Mouse (Mus musculus) stomach, postnatal 0 days (tissue): ENCODE measurements around the gene Gart. TPM values are rescaled to one million over a fixed set of nuclear protein-coding genes. Genes with fewer than 3 reads are reported as not detected.

ENCODE experiments used
- ATAC-seq: fragments of 200-750 bp; cut with Nextera tagmentation; 2 replicates; pipeline ENCODE4 v1.8.0; 2017; ENCODE audit not compliant: low FRiP score, low TSS enrichment
- DNase-seq: peaks from one replicate; pipeline ENCODE4 v3.0.0-alpha.2; 2016; ENCODE audit warnings: low spot score
- H3K27ac ChIP-seq: fragments of 300-500 bp; sonication (generic); replicated peaks from 2 replicates; pipeline ENCODE4 v1.5.1; 2014; ENCODE audit warnings: mild to moderate bottlenecking, control low read depth
- H3K27me3 ChIP-seq: fragments of 300-500 bp; sonication (generic); 2 replicates; pipeline ENCODE4 v1.6.1; 2014; ENCODE audit warnings: low read length; ENCODE audit not compliant: control insufficient read depth, insufficient read depth
- H3K36me3 ChIP-seq: fragments of 300-500 bp; sonication (generic); 2 replicates; pipeline ENCODE4 v1.6.1; 2014; ENCODE audit warnings: low read length, mixed read lengths; ENCODE audit not compliant: control insufficient read depth, insufficient read depth
- H3K4me1 ChIP-seq: fragments of 300-500 bp; sonication (generic); replicated peaks from 2 replicates; pipeline ENCODE4 v1.6.1; 2014; ENCODE audit warnings: antibody characterized with exemption; ENCODE audit not compliant: control insufficient read depth, insufficient read depth
- H3K4me2 ChIP-seq: fragments of 300-500 bp; sonication (generic); replicated peaks from 2 replicates; pipeline ENCODE4 v1.6.1; 2014; ENCODE audit warnings: low read depth, mild to moderate bottlenecking, control low read depth, moderate library complexity
- H3K4me3 ChIP-seq: fragments of 300-500 bp; sonication (generic); 2 replicates; pipeline ENCODE4 v1.5.1; 2014; ENCODE audit warnings: low read depth, low read length, control low read depth
- H3K9ac ChIP-seq: fragments of 300-500 bp; sonication (generic); 2 replicates; pipeline ENCODE4 v1.6.1; 2014; ENCODE audit warnings: mild to moderate bottlenecking, low read length, control low read depth, mixed read lengths
- H3K9me3 ChIP-seq: fragments of 300-500 bp; sonication (generic); 2 replicates; pipeline ENCODE4 v1.6.1; 2016; ENCODE audit warnings: low read length; ENCODE audit not compliant: control insufficient read depth
- CTCF ChIP-seq: IDR thresholded peaks from 2 replicates; pipeline ENCODE4 v1.5.1; 2016; ENCODE audit warnings: antibody characterized with exemption, low read depth, mild to moderate bottlenecking, moderate library complexity
- EP300 ChIP-seq: optimal IDR thresholded peaks from 2 replicates; pipeline ENCODE3; 2016; ENCODE audit warnings: antibody characterized with exemption
- WGBS: fragments of 180-500 bp; shearing (Covaris S2); extraction: QIAGEN DNeasy Blood & Tissue Kit; methylation state at CpG from one replicate; pipeline ENCODE4 v1.1.7; 2014; 5-methylcytosine and 5-hydroxymethylcytosine counted together
- polyA plus RNA-seq: library from polyadenylated mRNA; unstranded; fragments of >200 nt; fragmentation: Nextera tagmentation; extraction: Ambion mirVana; gene quantifications from 2 replicates; pipeline ENCODE4 v1.2.1, GENCODE M21; 2015

Gene Gart
- polyA plus RNA-seq, 1 experiment from 2014 or later = 36.4 TPM

DNA sequence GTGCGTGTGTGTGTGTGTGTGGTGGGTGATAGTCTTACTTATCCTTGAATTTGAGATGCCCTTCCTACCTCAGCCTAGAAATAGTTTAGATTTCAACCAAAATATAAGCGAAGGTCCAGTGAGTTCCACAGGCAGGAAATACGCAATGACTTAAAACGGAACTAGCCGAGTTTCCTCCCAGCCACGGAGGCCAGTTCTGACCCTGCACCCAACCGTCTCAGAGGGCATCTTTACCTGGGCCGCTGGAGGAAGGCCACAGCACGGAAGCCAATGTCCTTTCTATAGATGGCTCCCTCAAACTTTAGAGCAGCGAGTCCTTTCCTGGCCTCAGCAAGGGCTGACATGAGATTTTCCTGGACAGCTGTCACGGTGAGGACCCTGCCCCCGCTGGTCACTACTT lies 13.1 kb downstream of the Gart start:
- 86% methylated on average over 12 of the region's 12 CpGs for WGBS

DNA sequence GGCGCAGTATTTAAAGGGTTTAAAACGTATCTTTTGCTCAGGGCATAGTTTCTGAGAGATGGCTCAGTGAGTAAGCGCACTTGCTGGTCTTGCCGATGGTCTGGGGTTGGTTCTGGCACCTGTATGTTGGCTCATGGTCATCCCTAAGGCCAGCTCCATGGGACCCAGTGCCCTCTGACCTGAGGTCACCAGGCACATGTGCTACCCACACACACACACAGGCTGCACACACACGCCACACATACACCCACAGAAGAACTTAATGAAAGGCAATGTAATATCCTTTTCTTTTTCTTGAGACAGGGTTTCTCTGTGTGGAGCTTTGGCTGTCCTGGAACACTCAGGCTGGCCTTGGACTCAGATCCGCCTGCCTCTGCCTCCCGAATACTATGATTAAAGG lies 13.8 kb downstream of the Gart start:
- Histone ChIP-seq H3K4me1 (no peaks in the 10 kb centered on the region), H3K36me3 (peaks cover 37% of the 10 kb centered on the region), H3K9me3 (no peaks in the 10 kb centered on the region), H3K27ac (no peak overlapping the region), H3K4me3 (no peak overlapping the region), H3K4me2 (no peak overlapping the region), H3K27me3 (no peaks in the 10 kb centered on the region), H3K9ac (no peak overlapping the region)
- no peak for TF ChIP-seq EP300
- TF ChIP-seq CTCF = no peak
- ATAC-seq = no peak
- DNase-seq = no peak
- WGBS = 92% methylated on average over 7 of the region's 7 CpGs

More for the DNA sequence above, 13.1 kb downstream of the Gart start:
- Histone ChIP-seq H3K4me2 (no peak overlapping the region), H3K4me3 (no peak overlapping the region), H3K27ac (no peak overlapping the region), H3K9ac (no peak overlapping the region), H3K36me3 (peaks cover 35% of the 10 kb centered on the region), H3K9me3 (no peaks in the 10 kb centered on the region), H3K4me1 (no peaks in the 10 kb centered on the region), H3K27me3 (no peaks in the 10 kb centered on the region)
- TF ChIP-seq EP300 = no peak
- no peak for TF ChIP-seq CTCF
- ATAC-seq (no peak), DNase-seq (no peak)

DNA sequence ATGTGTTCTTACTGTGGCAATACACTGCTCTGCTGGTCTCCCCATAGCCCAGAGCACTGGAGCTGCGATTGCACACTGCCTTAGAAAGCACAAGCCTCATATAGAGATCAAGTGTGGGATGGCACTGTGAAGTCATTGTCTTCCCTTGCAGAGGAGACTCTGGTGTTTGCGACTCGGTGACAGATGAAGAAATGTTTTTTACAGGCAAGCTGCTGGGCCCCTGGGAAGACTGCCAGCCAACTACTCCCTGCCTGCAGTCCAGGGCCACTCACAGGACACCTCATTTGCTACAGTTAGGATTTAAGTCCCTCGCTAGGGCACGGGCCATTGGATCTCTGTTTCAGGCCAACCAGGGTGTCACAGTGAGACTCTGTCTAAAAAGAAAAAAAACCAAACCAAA lies 14.3 kb downstream of the Gart start:
- Histone ChIP-seq H3K9me3 (no peaks in the 10 kb centered on the region), H3K4me2 (no peak overlapping the region), H3K27ac (no peak overlapping the region), H3K27me3 (no peaks in the 10 kb centered on the region), H3K36me3 (peaks cover 35% of the 10 kb centered on the region), H3K4me1 (no peaks in the 10 kb centered on the region), H3K4me3 (no peak overlapping the region), H3K9ac (no peak overlapping the region)
- WGBS = 83% methylated on average over 5 of the region's 5 CpGs
- ATAC-seq (no peak), DNase-seq (no peak)
- TF ChIP-seq EP300 (no peak), CTCF (no peak)

DNA sequence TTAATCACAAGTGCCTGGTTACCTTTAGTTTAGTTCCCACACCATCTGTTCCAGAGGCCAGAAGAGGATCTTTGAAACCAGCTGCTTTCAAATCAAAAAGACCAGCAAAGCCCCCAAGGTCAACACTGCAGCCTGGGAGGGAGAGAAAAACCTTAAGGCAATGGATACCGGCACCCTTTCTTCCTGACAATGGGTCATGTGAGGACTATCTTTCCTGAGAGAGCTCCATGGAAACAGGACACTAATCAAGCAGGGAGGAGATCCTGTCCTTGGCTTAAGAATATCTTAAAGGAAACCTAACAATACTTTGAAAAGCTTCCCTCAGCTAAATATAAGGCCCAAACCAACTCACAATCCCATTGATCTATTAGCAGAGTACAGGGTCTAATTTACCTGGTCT lies 16.2 kb downstream of the Gart start:
- peaks cover 27% of the 10 kb centered on the region for H3K36me3 ChIP-seq
- DNase-seq (no peak), ATAC-seq (no peak)
- no peak overlapping the region for H3K27ac ChIP-seq
- H3K9ac ChIP-seq = no peak overlapping the region
- H3K4me1 ChIP-seq = no peaks in the 10 kb centered on the region
- H3K4me2 ChIP-seq = no peak overlapping the region
- WGBS = 91% methylated on average over 1 of the region's 1 CpGs
- no peaks in the 10 kb centered on the region for H3K9me3 ChIP-seq
- TF ChIP-seq CTCF (no peak), EP300 (no peak)
- no peak overlapping the region for H3K4me3 ChIP-seq
- H3K27me3 ChIP-seq = no peaks in the 10 kb centered on the region

DNA sequence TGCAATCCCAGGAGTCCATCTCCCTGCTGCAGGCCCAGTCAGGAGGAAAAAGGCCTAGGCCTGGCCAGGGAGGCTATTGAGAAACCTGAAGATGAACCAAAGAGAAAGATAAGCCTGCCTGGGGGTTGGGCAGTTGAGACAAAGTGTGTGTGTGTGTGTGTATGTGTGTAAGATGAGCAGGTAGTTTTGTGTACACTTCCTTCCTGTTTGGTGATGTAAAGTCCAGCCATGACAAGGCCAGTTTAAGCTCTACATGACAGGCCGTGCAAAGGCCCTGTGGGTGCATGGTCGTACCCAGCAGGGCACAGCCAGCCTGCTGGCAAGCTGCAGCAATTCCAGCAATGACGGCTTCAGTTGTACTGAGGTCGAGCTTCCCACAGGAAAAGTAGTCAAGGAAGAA lies 17.0 kb downstream of the Gart start:
- H3K27ac ChIP-seq = no peak overlapping the region
- 96% methylated on average over 4 of the region's 4 CpGs for WGBS
- ATAC-seq = no peak
- no peaks in the 10 kb centered on the region for H3K27me3 ChIP-seq
- H3K4me3 ChIP-seq = no peak overlapping the region
- H3K4me2 ChIP-seq = no peak overlapping the region
- H3K4me1 ChIP-seq = no peaks in the 10 kb centered on the region
- H3K9me3 ChIP-seq = no peaks in the 10 kb centered on the region
- no peak for TF ChIP-seq CTCF
- no peak for TF ChIP-seq EP300
- DNase-seq = no peak
- H3K9ac ChIP-seq = no peak overlapping the region
- H3K36me3 ChIP-seq = peaks cover 28% of the 10 kb centered on the region

DNA sequence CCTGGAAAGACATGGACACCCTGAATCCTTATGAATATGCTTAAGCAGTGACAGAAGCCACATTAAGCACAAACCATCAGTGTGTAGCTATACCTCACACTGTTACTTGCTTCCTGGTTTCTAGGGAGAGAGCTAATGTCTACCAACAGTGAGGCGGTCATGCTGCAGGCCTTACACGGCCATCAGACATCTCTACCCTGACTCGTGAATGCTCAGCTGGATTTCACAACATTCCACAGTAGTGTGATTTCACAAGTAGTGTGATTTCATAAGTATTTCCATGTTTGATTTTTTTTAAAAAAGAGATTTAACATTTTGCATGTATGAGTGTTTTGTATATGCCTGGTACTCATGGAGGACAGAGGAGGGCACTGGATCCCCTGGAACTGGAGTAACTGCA lies 18.1 kb downstream of the Gart start:
- 87% methylated on average over 3 of the region's 3 CpGs for WGBS
- ATAC-seq = no peak
- no peaks in the 10 kb centered on the region for H3K27me3 ChIP-seq

More for the DNA sequence above, 18.1 kb downstream of the Gart start:
- no peak overlapping the region for H3K4me2 ChIP-seq
- TF ChIP-seq CTCF (no peak), EP300 (no peak)
- no peaks in the 10 kb centered on the region for H3K4me1 ChIP-seq
- H3K27ac ChIP-seq = no peak overlapping the region
- no peaks in the 10 kb centered on the region for H3K9me3 ChIP-seq
- no peak for DNase-seq
- no peak overlapping the region for H3K9ac ChIP-seq
- peaks cover 26% of the 10 kb centered on the region for H3K36me3 ChIP-seq
- no peak overlapping the region for H3K4me3 ChIP-seq
